Mouse (Mus musculus) embryonic facial prominence, embryonic 10.5 days (tissue): ENCODE results near the gene Srebf1. TPM values are rescaled to one million over a fixed set of nuclear protein-coding genes. Genes with fewer than 3 reads are reported as not detected.

Experiments used
- DNase-seq: peaks from one replicate; pipeline ENCODE4 v3.0.0-alpha.2; 2017; ENCODE audit warnings: low spot score
- H3K27ac ChIP-seq: fragments of 300-500 bp; sonication (generic); replicated peaks from 2 replicates; pipeline ENCODE4 v1.5.1; 2016; ENCODE audit warnings: mild to moderate bottlenecking
- H3K27me3 ChIP-seq: fragments of 300-500 bp; sonication (generic); replicated peaks from 2 replicates; pipeline ENCODE4 v1.6.1; 2016; ENCODE audit warnings: low read depth, mild to moderate bottlenecking; ENCODE audit not compliant: poor library complexity, severe bottlenecking
- H3K36me3 ChIP-seq: fragments of 300-500 bp; sonication (generic); replicated peaks from 2 replicates; pipeline ENCODE4 v1.6.1; 2016; ENCODE audit warnings: mild to moderate bottlenecking, moderate library complexity
- H3K4me1 ChIP-seq: fragments of 300-500 bp; sonication (generic); 2 replicates; pipeline ENCODE4 v1.6.1; 2016
- H3K4me3 ChIP-seq: fragments of 300-500 bp; sonication (generic); 2 replicates; pipeline ENCODE4 v1.5.1; 2016; ENCODE audit warnings: mild to moderate bottlenecking, moderate library complexity
- H3K9me3 ChIP-seq: fragments of 300-500 bp; sonication (generic); 2 replicates; pipeline ENCODE4 v1.6.1; 2016; ENCODE audit warnings: mild to moderate bottlenecking
- WGBS: fragments of 180-500 bp; shearing (Covaris S2); methylation state at CpG from one replicate; pipeline ENCODE4 v1.1.7; 2016; 5-methylcytosine and 5-hydroxymethylcytosine counted together
- polyA plus RNA-seq: library from polyadenylated mRNA; unstranded; fragments of >200 nt; fragmentation: Nextera tagmentation; extraction: Ambion mirVana; gene quantifications from 2 replicates; pipeline ENCODE4 v1.2.1, GENCODE M21; 2016

Gene Srebf1
- polyA plus RNA-seq, 1 experiment from 2014 or later: 52.1 TPM

DNA sequence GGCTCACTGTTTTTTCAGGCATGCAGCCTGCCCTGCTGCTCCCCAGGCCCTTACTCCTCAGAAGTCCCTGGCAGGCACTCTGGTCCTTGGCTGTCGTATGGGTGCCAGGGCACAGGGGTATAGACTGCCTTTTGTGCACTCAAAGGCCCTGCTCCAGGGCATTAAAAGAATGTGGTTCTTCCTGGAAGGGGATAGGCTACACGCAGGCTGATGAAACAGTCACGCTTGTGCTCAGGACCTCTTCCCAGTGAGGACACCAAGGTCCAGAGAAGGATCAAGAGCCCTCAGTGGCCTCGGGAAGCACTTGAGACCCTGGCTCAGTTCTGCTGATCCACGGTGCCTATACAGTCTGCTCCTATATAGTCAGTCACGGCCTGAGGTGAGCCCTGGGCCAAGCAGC lies 9.1 kb downstream of the Srebf1 start:
- H3K9me3 ChIP-seq: no peaks in the 10 kb centered on the region
- no peaks in the 10 kb centered on the region for H3K27me3 ChIP-seq
- 60% methylated on average over 6 of the region's 6 CpGs for WGBS
- DNase-seq: no peak
- H3K4me3 ChIP-seq: no peak overlapping the region
- H3K36me3 ChIP-seq: peaks cover 21% of the 10 kb centered on the region
- peaks cover 74% of the 10 kb centered on the region for H3K4me1 ChIP-seq
- peak overlapping the region; percentile 90 for H3K27ac ChIP-seq

DNA sequence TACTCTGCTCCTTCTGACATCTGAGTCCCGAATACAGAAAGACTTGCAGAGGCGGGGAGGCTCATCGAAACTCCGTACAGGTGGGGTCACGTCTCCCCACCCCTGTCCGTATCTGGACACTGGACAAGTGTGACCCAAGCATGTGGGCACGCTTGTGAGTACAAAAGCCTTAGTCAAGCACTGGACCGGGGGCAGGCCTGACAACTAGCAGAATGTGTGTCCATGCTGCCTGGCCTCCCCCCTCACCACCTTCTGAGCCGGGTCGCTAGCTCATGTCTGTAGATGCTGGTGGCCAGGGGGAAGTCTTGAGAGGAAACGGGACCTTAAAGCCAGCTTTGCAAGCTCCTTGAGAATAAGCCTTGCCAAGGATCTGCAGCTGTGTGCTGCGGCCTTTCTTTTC lies 10.6 kb downstream of the Srebf1 start:
- Histone ChIP-seq H3K9me3 (no peaks in the 10 kb centered on the region), H3K27me3 (no peaks in the 10 kb centered on the region), H3K4me3 (peak overlapping the region; percentile 57; the same call in 1 of the 2 replicates), H3K27ac (peak overlapping the region; percentile 90), H3K4me1 (peaks cover 83% of the 10 kb centered on the region), H3K36me3 (peaks cover 20% of the 10 kb centered on the region)
- WGBS: 50% methylated on average over 12 of the region's 12 CpGs
- DNase-seq: no peak

DNA sequence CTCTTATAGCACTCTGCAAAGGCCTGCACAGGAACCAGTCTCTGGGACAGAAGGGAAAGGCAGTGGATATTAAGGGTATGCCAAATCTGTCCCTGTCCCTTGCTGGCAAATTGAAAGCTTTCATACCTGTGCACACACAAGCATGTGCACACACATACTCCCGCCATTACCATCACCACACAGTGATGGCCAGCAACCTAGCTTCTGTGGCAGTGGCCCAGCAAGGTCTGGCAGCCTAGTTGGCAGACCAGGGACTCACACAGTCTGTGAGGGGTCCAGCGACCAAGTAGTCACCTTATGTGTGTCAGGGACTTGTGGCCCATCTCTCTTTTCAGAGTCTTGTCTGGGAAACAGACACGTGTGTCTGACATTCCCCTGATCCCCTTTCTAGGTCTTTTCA lies 11.2 kb downstream of the Srebf1 start:
- Histone ChIP-seq H3K27ac (peak overlapping the region; percentile 90), H3K27me3 (no peaks in the 10 kb centered on the region), H3K36me3 (peaks cover 26% of the 10 kb centered on the region), H3K4me1 (peaks cover 86% of the 10 kb centered on the region), H3K4me3 (peak overlapping the region; percentile 57), H3K9me3 (no peaks in the 10 kb centered on the region)
- WGBS: 61% methylated on average over 3 of the region's 3 CpGs
- no peak for DNase-seq

DNA sequence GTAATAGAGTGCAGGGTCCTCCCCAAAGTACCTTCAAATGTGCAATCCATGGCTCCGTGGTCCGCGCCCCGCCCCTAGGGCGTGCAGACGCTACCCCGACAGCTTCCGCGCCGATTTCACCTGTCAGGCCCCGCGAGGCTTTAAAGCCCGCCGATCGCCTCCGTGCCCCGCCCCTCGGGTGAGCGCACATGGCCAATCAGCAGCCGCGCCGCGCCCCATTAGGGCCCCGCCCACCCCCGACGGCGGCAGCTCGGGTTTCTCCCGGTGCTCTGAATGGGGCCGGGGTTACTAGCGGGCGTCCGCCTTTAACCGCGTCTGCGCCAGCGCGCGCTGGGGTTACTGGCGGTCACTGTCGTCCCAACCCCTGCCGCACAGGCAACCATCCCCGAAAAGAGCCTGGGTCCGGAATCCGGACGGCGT lies 12.1 kb downstream of the Srebf1 start:
- Histone ChIP-seq H3K27ac (peak overlapping the region; percentile 90), H3K4me3 (peak overlapping the region; percentile 57), H3K27me3 (no peaks in the 10 kb centered on the region), H3K36me3 (peaks cover 28% of the 10 kb centered on the region), H3K4me1 (peaks cover 83% of the 10 kb centered on the region), H3K9me3 (no peaks in the 10 kb centered on the region)
- DNase-seq: peak; percentile 98
- under 1% methylated on average over 47 of the region's 47 CpGs for WGBS

DNA sequence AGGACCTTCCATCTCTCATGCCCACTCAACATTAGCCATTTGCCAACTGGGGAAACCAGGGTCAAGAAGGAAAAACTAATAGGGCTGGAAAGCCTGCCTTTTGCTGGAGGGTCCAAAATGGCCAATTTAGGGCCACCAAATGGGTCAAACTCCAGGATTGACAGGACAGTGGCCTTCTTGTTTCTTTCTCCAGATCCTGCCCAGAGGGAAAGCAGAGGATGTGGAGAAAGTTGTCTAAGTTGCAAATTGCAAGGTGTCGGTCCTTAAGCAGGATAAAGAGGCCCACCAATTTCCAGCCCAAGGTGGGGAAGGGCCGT lies 12.5 kb downstream of the Srebf1 start:
- H3K36me3 ChIP-seq: peaks cover 32% of the 10 kb centered on the region
- peaks cover 83% of the 10 kb centered on the region for H3K4me1 ChIP-seq
- 3% methylated on average over 2 of the region's 2 CpGs for WGBS
- H3K9me3 ChIP-seq: no peaks in the 10 kb centered on the region
- peak overlapping the region; percentile 90 for H3K27ac ChIP-seq
- H3K27me3 ChIP-seq: no peaks in the 10 kb centered on the region
- peak overlapping the region; percentile 57 for H3K4me3 ChIP-seq
- DNase-seq: no peak

DNA sequence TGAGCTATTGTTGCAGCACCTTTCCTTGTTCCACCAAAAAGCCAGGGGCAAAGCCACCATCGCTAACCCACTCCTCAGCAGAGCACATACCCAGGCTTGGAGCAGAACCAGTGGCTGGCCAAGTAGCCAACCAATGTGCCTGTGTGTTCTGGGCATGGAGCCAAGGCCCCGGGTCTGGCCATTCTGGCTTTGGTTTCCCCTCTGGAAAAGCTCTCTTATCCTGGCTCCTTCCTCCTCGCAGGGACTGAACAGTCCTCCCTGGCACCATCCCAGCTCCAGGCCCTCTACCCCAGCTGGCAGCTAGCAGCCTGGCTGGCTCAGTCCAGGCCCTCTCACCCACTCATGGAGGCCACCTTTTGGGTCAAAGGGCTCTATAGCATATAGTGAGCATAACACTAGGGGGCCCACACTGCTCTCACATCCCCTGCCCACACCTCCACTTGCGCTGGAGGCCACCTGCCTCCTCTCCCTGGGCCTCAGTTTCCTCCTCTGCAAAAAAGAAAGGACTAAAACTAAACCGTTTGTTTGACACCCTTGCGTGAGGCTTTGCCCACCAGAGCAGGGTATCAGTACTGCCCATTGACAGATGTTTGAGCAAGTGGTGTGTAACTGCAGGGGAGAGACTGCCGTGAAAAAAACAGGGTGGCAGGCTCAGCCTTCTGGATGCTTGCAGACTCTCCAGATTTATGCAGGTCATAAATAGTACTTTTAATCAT lies 13.0 kb downstream of the Srebf1 start:
- WGBS: 74% methylated on average over 7 of the region's 7 CpGs
- Histone ChIP-seq H3K4me1 (peaks cover 83% of the 10 kb centered on the region), H3K4me3 (peak overlapping the region; percentile 57), H3K27ac (peak overlapping the region; percentile 90), H3K9me3 (no peaks in the 10 kb centered on the region), H3K27me3 (no peaks in the 10 kb centered on the region), H3K36me3 (peaks cover 37% of the 10 kb centered on the region)
- no peak for DNase-seq

DNA sequence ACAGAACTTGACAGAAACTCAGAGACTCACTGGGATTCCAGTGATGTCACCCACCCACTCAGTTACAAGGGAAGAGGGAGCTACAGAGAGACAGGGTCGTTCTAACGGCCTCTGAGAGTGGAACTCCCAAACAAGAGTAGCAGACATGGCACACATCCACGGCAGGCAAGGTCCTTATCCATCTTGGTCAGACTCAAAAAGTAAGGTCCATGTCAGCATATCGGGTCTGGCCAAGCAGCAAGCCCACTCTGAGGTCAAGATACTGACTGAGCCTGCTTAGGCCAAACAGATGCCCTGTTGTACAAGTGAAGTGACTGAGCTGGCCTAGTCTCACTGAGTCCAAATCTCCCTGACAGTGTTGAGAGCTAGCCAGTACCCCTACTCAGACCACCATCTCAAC lies 13.7 kb downstream of the Srebf1 start:
- WGBS: 74% methylated on average over 4 of the region's 4 CpGs
- no peak for DNase-seq

DNA sequence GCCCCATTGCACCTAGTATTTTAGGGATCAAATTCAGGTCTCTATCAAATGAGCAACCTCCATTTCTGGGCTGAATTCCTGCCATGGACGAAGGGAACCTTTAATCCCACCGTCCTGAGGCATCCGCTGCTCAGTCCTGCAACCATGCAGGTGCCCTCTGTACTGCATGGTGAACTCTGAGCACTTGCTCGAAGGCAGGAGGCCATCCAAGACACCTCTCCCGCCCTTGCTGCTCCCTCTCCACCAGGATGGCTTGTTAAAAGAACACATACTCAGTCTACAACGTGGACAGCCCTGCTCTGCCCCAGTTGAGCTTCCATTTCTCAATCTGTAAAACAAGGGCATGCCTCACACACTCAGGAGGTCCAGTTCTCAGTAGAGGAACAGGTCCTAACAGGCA lies 14.2 kb downstream of the Srebf1 start:
- Histone ChIP-seq H3K4me1 (peaks cover 81% of the 10 kb centered on the region), H3K4me3 (peak overlapping the region; percentile 57), H3K27me3 (no peaks in the 10 kb centered on the region), H3K9me3 (no peaks in the 10 kb centered on the region), H3K27ac (peak overlapping the region; percentile 90), H3K36me3 (peaks cover 49% of the 10 kb centered on the region)
- no peak for DNase-seq
- 70% methylated on average over 6 of the region's 6 CpGs for WGBS

More for the DNA sequence above, 13.7 kb downstream of the Srebf1 start:
- Histone ChIP-seq H3K36me3 (peaks cover 43% of the 10 kb centered on the region), H3K4me1 (peaks cover 82% of the 10 kb centered on the region), H3K4me3 (peak overlapping the region; percentile 57), H3K9me3 (no peaks in the 10 kb centered on the region), H3K27me3 (no peaks in the 10 kb centered on the region), H3K27ac (peak overlapping the region; percentile 90)

DNA sequence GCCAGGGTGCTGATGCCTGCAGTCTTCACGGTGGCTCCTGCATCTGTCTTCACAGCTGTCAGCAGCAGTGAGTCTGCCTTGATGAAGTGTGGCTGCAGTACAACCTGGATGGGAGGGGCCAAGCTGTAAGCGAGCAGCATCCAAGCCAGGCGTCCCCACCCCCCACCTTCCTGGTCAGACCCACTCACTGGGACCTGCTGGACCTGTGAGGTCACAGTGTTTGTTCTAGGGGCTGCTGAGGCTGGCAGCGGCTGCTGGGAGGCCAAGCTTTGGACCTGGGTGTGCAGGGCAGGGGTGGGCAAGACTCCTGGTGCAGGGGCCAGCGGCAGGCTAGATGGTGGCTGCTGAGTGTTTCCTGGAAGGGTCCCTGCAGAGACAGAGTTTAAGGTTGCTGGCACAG lies 16.2 kb downstream of the Srebf1 start:
- Histone ChIP-seq H3K27ac (peak overlapping the region; percentile 66; the same call in 1 of the 2 replicates), H3K36me3 (peaks cover 69% of the 10 kb centered on the region)

DNA sequence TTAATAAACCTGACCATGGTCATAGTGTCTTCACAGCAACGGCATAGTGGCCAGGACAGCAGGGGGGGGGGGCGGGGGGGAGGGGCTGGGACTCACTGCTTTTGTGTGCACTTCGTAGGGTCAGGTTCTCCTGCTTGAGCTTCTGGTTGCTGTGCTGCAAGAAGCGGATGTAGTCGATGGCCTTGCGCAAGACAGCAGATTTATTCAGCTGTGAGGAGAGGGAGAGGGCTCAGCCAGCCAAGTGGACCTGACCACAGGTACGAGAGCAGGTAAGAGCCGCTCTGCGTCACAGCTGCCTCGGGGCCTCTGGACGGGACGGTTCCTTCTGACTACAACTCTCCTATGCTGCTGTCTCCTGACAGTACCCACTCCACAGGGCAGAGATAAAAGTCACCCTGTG lies 17.4 kb downstream of the Srebf1 start:
- peaks cover 58% of the 10 kb centered on the region for H3K4me1 ChIP-seq
- H3K36me3 ChIP-seq: peaks cover 80% of the 10 kb centered on the region
- 90% methylated on average over 12 of the region's 12 CpGs for WGBS

More for the DNA sequence above, 16.2 kb downstream of the Srebf1 start:
- no peak for DNase-seq
- Histone ChIP-seq H3K9me3 (no peaks in the 10 kb centered on the region), H3K4me1 (peaks cover 65% of the 10 kb centered on the region), H3K27me3 (no peaks in the 10 kb centered on the region), H3K4me3 (no peak overlapping the region)
- WGBS: 84% methylated on average over 5 of the region's 5 CpGs

DNA sequence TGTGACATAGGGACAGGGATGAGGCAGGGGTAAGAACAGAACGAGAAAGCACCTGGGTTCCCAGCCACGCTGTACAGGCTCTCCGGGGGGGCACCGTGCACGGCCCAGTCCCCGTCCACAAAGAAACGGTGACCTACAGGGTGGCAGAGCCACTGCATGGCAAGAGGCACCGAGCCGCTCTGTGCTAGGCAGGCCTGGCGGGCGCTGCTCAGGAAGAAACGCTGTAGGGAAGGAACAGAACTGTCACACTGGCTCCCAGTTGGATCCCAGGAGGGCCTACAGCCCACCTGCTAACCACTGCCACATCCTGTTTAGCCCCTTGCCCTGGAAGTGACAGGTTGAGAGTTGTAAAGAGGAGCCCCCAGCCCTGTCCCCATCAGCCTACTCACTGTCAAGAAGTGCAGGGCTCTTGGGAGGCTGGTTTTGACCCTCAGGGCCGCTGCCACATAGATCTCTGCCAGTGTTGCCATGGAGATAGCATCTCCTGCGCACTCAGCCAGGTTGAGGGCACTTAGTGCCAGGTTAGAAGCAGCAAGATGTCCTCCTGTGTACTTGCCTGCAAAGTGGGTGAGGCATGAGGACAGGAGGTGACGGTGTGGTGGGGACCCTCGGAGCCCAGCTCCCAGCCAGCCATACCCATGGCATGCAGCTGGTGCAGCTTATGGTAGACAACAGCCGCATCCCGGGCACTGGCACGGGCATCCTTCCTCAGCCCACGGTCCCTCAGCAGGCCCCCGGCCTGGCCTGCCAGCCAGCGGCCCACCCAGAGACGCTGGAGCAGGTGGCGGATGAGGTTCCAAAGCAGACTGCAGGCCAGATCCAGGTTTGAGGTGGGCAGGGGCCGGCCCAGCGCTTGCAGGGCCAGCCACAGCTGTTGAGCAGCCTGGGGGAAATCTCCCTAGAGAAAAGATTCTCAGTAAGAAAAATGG lies 19.4 kb downstream of the Srebf1 start:
- Histone ChIP-seq H3K9me3 (no peaks in the 10 kb centered on the region), H3K4me3 (no peak overlapping the region), H3K36me3 (peaks cover 99% of the 10 kb centered on the region), H3K27me3 (no peaks in the 10 kb centered on the region), H3K4me1 (peaks cover 42% of the 10 kb centered on the region), H3K27ac (0 out of 2 replicates have a peak overlapping the region, but pooled peaks have one; percentile 7)
- WGBS: 94% methylated on average over 26 of the region's 26 CpGs
- DNase-seq: no peak

More for the DNA sequence above, 17.4 kb downstream of the Srebf1 start:
- H3K27ac ChIP-seq: no peak overlapping the region
- H3K27me3 ChIP-seq: no peaks in the 10 kb centered on the region
- DNase-seq: no peak
- H3K4me3 ChIP-seq: no peak overlapping the region
- no peaks in the 10 kb centered on the region for H3K9me3 ChIP-seq

DNA sequence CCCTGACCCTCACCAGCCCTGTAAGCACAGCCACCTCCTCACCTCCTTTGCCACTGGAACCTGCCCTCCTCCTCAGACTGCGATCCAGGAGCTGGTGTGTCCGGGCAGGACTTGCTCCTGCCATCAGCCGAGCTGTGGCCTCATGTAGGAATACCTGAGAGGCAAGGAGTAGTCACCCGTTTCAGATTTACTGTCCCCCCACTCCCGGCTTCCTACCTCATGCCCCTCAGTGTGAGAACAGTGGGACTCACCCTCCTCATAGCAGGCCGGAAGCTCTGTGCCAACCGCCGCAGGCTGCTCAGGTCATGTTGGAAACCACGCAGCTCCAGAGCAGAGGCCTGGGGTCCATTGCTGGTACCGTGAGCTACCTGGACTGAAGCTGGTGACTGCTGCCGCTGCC lies 22.0 kb downstream of the Srebf1 start:
- H3K9me3 ChIP-seq: no peaks in the 10 kb centered on the region
- no peak for DNase-seq
- 91% methylated on average over 11 of the region's 11 CpGs for WGBS
- peaks cover 18% of the 10 kb centered on the region for H3K4me1 ChIP-seq
- H3K27me3 ChIP-seq: no peaks in the 10 kb centered on the region
- H3K27ac ChIP-seq: peak overlapping the region; percentile 75; the same call in 1 of the 2 replicates
- no peak overlapping the region for H3K4me3 ChIP-seq
- H3K36me3 ChIP-seq: peaks cover 100% of the 10 kb centered on the region
